Mouse (Mus musculus) midbrain, embryonic 11.5 days (tissue): Measurements from ENCODE around the gene Ripk3. TPM values are rescaled to one million over a fixed set of nuclear protein-coding genes. Genes with fewer than 3 reads are reported as not detected.
"Not testable (repeated sequence)": the region's sequence is repeated elsewhere in the genome, so short reads cannot be mapped to it uniquely, and the experiment has no call there.

Experiments used
- ATAC-seq: fragments of 200-750 bp; cut with Nextera tagmentation; 2 replicates; pipeline ENCODE4 v1.8.0; 2017; ENCODE audit warnings: moderate TSS enrichment, moderate library complexity; ENCODE audit not compliant: low FRiP score
- DNase-seq: peaks from one replicate; pipeline ENCODE4 v3.0.0; 2015; ENCODE audit warnings: low spot score; ENCODE audit errors: missing footprints
- H3K27ac ChIP-seq: fragments of 300-500 bp; sonication (generic); 2 replicates; pipeline ENCODE4 v1.5.1; 2014; ENCODE audit warnings: low read depth, low read length
- H3K27me3 ChIP-seq: fragments of 300-500 bp; sonication (generic); 2 replicates; pipeline ENCODE4 v1.6.1; 2014; ENCODE audit warnings: mild to moderate bottlenecking, low read length, moderate library complexity, mixed read lengths; ENCODE audit not compliant: control insufficient read depth, insufficient read depth
- H3K36me3 ChIP-seq: fragments of 300-500 bp; sonication (generic); 2 replicates; pipeline ENCODE4 v1.6.1; 2014; ENCODE audit warnings: mild to moderate bottlenecking, low read length, moderate library complexity, mixed read lengths; ENCODE audit not compliant: control insufficient read depth, insufficient read depth
- H3K4me1 ChIP-seq: fragments of 300-500 bp; sonication (generic); 2 replicates; pipeline ENCODE4 v1.6.1; 2014; ENCODE audit warnings: low read length; ENCODE audit not compliant: control insufficient read depth, insufficient read depth
- H3K4me2 ChIP-seq: fragments of 300-500 bp; sonication (generic); 2 replicates; pipeline ENCODE4 v1.6.1; 2014; ENCODE audit warnings: mild to moderate bottlenecking, moderate library complexity
- H3K4me3 ChIP-seq: fragments of 300-500 bp; sonication (generic); 2 replicates; pipeline ENCODE4 v1.5.1; 2014; ENCODE audit warnings: low read depth, low read length
- H3K9ac ChIP-seq: fragments of 300-500 bp; sonication (generic); 2 replicates; pipeline ENCODE4 v1.6.1; 2014; ENCODE audit warnings: low read length
- H3K9me3 ChIP-seq: fragments of 300-500 bp; sonication (generic); 2 replicates; pipeline ENCODE4 v1.6.1; 2016; ENCODE audit warnings: low read length; ENCODE audit not compliant: control insufficient read depth
- WGBS: fragments of 180-500 bp; shearing (Covaris S2); extraction: QIAGEN DNeasy Blood & Tissue Kit; methylation state at CpG from one replicate; pipeline ENCODE4 v1.1.7; 2014; 5-methylcytosine and 5-hydroxymethylcytosine counted together
- polyA plus RNA-seq: library from polyadenylated mRNA; unstranded; fragments of >200 nt; fragmentation: Nextera tagmentation; extraction: Ambion mirVana; gene quantifications from 2 replicates; pipeline ENCODE4 v1.2.1, GENCODE M21; 2014

Ripk3 gene
- polyA plus RNA-seq, 1 experiment from 2014 or later = 4.0 TPM

DNA sequence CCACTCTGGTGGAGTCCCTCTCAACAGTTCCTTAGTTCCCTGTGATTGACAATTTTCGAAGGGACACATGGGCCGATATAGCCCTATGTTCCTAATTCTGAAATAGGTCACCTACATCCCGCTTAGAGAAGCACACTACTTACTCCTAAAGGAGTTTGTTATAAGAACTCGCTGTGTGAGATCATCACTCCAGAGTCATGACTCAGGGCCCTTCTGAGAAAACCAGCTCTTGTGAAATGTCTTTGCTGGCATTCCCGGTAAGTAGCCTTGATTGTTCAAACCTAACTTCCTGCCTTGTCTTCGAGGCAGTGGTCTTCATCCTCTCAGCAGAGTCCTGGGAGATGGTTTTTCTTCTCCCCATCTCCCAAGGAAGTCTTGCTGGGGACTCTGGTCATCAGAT lies 20.1 kb downstream of the Ripk3 start:
- Histone ChIP-seq H3K9ac (no peak overlapping the region), H3K4me3 (no peak overlapping the region), H3K4me2 (no peak overlapping the region), H3K9me3 (no peaks in the 10 kb centered on the region), H3K27ac (no peak overlapping the region), H3K27me3 (peaks cover 31% of the 10 kb centered on the region), H3K36me3 (no peaks in the 10 kb centered on the region), H3K4me1 (peaks cover 7% of the 10 kb centered on the region; the same call in 1 of the 2 replicates)
- ATAC-seq (0 out of 2 replicates have a peak, but pooled peaks have one; percentile 7), DNase-seq (no peak)
- 89% methylated on average over 6 of the region's 6 CpGs for WGBS

DNA sequence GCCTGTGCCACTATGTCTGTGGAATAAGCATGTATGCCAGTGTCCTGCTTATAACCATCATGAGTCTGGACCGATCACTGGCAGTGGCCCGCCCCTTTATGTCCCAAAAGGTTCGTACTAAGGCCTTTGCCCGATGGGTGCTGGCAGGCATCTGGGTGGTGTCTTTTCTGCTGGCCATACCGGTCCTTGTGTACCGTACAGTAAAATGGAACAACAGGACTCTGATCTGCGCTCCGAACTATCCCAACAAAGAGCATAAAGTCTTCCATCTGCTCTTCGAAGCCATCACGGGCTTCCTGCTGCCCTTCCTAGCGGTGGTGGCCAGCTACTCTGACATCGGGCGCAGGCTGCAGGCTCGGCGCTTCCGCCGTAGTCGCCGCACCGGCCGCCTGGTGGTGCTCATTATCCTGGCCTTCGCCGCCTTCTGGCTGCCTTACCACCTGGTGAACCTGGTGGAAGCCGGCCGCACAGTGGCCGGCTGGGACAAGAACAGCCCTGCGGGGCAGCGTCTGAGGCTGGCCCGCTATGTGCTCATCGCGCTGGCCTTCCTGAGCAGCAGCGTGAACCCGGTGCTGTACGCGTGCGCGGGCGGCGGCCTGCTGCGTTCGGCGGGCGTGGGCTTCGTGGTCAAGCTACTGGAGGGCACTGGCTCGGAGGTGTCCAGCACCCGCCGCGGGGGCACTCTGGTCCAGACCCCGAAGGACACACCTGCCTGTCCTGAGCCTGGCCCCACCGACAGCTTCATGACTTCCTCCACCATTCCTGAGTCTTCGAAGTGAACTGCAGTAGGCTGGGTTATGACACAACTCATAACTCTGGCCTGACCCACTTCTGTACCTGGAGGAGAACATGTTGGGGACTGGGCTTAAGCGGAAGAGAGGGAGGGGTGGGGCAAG lies 20.9 kb downstream of the Ripk3 start:
- Histone ChIP-seq H3K4me1 (peaks cover 7% of the 10 kb centered on the region; the same call in 1 of the 2 replicates), H3K9ac (peak overlapping the region; percentile 60), H3K36me3 (no peaks in the 10 kb centered on the region), H3K27ac (no peak overlapping the region), H3K27me3 (peaks cover 37% of the 10 kb centered on the region), H3K4me2 (peak overlapping the region; percentile 70), H3K4me3 (peak overlapping the region; percentile 33), H3K9me3 (no peaks in the 10 kb centered on the region)
- peak; percentile 69; the same call in 1 of the 2 replicates for ATAC-seq
- peak; percentile 92 for DNase-seq
- 12% methylated on average over 52 of the region's 52 CpGs for WGBS

DNA sequence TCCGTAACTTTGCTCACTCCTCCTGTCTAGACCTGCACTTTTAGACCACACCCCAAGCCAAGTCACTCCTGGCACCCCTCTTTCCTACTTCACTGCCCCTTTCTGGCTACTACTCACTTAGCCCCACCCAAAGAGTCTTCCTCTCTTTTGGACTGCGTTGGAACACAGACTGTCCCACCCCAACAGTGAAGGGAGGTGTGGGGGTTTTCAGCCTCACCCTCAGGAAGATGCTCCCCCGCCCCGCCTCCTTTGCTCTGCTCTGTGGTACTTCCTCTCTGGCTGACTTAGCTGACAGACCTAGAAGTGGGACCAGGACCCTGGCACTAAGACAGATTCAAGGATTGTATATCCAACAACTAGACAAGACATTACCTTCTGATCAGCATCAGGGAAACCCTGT lies 23.0 kb downstream of the Ripk3 start, which contains the start of gene Ltb4r1:
Gene Ltb4r1, plus strand, starts transcription at position 267 of the 400 bp plus-strand sequence.
- Histone ChIP-seq H3K4me2 (no peak within 1 kb of the TSS), H3K9ac (no peak within 1 kb of the TSS), H3K36me3 (no peaks in the 10 kb centered on the region), H3K4me3 (no peak within 1 kb of the TSS), H3K9me3 (no peaks in the 10 kb centered on the region), H3K27me3 (peaks cover 58% of the 10 kb centered on the region), H3K4me1 (peaks cover 15% of the 10 kb centered on the region; the same call in 1 of the 2 replicates), H3K27ac (no peak within 1 kb of the TSS)
- 77% methylated on average over 4 of the region's 4 CpGs for WGBS
- ATAC-seq (no peak), DNase-seq (no peak)

DNA sequence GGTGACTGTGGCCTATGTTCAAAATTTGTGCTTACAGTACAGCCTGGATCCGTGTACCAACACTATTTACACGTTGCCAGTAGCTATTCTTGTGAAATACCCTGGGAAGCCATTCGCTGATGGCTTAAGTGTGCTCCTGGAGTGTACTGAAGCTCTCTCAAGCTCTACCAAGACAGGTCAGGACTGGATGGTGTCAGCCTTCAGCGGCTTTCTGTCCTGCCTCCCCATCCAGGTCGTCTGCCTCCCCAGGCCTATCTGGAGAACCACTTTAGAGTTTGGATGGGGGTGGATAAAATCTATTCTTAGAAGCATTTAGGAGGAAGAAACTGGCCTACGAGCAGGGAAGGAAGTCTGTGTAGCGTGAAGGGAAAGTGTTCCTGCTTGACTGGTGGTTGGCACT lies 25.5 kb downstream of the Ripk3 start:
- Histone ChIP-seq H3K27ac (no peak overlapping the region), H3K4me1 (peaks cover 15% of the 10 kb centered on the region; the same call in 1 of the 2 replicates), H3K4me2 (no peak overlapping the region), H3K27me3 (peaks cover 55% of the 10 kb centered on the region), H3K9me3 (no peaks in the 10 kb centered on the region), H3K36me3 (no peaks in the 10 kb centered on the region), H3K9ac (no peak overlapping the region), H3K4me3 (no peak overlapping the region)
- 65% methylated on average over 7 of the region's 7 CpGs for WGBS
- ATAC-seq (no peak), DNase-seq (no peak)

DNA sequence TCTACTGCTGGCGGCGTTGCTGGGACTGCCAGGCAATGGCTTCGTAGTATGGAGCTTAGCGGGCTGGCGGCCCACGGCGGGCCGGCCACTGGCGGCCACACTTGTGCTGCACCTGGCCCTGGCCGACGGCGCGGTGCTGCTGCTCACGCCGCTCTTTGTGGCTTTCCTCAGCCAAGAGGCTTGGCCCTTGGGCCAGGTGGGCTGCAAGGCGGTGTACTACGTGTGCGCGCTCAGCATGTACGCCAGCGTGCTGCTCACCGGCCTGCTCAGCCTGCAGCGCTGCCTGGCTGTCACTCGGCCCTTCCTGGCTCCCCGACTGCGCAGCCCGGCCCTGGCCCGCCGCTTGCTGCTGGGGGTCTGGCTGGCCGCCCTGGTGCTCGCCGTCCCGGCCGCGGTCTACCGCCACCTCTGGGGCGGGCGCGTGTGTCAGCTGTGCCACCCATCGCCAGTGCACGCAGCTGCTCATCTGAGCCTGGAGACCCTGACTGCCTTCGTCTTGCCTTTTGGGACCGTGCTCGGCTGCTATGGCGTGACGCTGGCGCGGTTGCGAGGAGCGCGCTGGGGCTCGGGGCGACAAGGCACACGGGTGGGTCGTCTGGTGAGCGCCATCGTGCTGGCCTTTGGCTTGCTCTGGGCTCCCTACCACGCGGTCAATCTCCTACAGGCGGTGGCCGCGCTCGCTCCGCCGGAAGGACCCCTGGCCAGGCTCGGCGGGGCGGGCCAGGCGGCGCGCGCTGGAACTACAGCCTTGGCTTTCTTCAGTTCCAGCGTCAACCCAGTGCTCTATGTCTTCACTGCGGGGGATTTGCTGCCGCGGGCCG lies 26.5 kb downstream of the Ripk3 start:
- Histone ChIP-seq H3K4me1 (peaks cover 7% of the 10 kb centered on the region; the same call in 1 of the 2 replicates), H3K4me2 (peak overlapping the region; percentile 88), H3K27me3 (peaks cover 47% of the 10 kb centered on the region), H3K9me3 (no peaks in the 10 kb centered on the region), H3K4me3 (peak overlapping the region; percentile 47), H3K27ac (no peak overlapping the region), H3K9ac (peak overlapping the region; percentile 67), H3K36me3 (no peaks in the 10 kb centered on the region)
- DNase-seq (peak; percentile 97), ATAC-seq (peak; percentile 75)
- WGBS = under 1% methylated on average over 65 of the region's 77 CpGs

DNA sequence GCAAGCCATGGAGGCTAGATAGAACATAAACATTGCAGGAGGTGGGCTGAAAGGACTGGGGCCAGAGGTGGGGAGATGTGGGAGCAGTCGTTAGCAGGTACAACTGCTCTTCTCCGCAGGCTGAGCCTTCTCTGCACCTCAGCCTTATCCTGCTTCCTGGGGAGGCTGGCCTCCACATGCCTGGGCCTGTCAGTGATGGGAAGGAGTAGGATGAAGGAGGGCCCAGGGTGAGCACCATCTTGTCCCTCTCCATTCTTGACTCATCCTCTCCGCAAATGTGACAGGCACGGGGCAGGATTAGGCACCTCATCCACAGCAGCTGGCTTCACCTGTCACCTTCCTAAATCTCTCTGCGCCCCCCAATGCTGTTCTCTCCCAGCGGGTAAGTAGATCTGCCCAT lies 27.5 kb downstream of the Ripk3 start, which contains the start of gene Ltb4r2:
Gene Ltb4r2, plus strand, starts transcription at position 266 of the 400 bp plus-strand sequence.
- Histone ChIP-seq H3K27ac (no peak within 1 kb of the TSS), H3K27me3 (peaks cover 39% of the 10 kb centered on the region)

DNA sequence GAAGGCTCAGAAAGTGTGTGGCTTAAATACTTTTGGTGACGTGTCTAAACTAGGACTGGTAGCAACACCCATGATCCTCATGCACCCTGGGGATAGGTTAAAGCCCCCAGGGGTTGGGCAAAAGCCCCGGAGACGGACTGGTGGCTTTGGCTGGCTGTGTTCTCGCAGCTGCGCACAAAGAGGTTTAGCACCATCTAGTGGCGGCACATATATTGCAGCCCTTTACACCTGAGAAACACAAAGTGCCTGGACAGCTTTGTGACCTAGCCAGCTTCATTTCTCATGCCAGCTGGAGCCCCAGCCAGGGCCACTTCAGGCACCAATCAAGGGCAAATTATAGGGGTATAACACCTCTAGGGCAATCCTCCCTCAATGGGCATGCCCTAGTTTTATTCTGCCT lies 28.5 kb downstream of the Ripk3 start:
- not testable (repeated sequence) for H3K4me3 ChIP-seq, H3K27ac ChIP-seq, H3K4me1 ChIP-seq, H3K9me3 ChIP-seq, H3K36me3 ChIP-seq, H3K9ac ChIP-seq
- ATAC-seq = peak; percentile 38; the same call in 1 of the 2 replicates
- WGBS = 3% methylated on average over 6 of the region's 6 CpGs
- Histone ChIP-seq H3K4me2 (peak overlapping the region; percentile 15; the same call in 1 of the 2 replicates), H3K27me3 (peaks cover 38% of the 10 kb centered on the region)
- DNase-seq = peak; percentile 98

More for the DNA sequence above, 27.5 kb downstream of the Ripk3 start, which contains the start of gene Ltb4r2:
- H3K4me1 ChIP-seq = peaks cover 7% of the 10 kb centered on the region; the same call in 1 of the 2 replicates
- DNase-seq = no peak
- no peak for ATAC-seq
- 72% methylated on average over 6 of the region's 6 CpGs for WGBS
- H3K9me3 ChIP-seq = no peaks in the 10 kb centered on the region
- H3K36me3 ChIP-seq = no peaks in the 10 kb centered on the region
- peak within 1 kb of the TSS; percentile 88 for H3K4me2 ChIP-seq
- peak within 1 kb of the TSS; percentile 67 for H3K9ac ChIP-seq
- peak within 1 kb of the TSS; percentile 47 for H3K4me3 ChIP-seq

DNA sequence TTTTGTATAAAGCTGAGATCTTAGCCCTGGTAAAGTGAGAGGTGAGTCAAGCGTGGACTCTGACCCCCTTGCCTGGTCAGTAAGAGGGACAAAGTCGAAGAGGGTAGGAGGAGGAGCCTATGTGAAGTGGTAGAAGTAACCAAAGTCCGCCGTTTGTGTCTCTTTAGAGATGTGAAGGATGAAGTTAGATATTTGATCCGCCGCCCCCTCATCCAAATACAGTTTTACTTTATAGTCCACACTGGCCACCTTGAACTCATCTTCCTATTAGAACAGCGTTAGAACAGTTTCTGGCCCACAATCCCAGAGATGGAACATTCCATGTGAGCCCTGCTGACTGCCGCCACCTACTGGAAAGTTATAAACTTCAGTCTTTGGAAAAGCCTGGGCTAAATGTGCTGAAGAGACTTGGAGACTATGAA lies 30.3 kb downstream of the Ripk3 start, which contains the start of gene Cideb:
Gene Cideb, minus strand, starts transcription at position 96 of the 422 bp plus-strand sequence.
- Histone ChIP-seq H3K4me1 (peaks cover 7% of the 10 kb centered on the region; the same call in 1 of the 2 replicates), H3K9me3 (no peaks in the 10 kb centered on the region), H3K27me3 (peaks cover 29% of the 10 kb centered on the region), H3K4me2 (no peak within 1 kb of the TSS), H3K27ac (no peak within 1 kb of the TSS), H3K36me3 (peaks cover 7% of the 10 kb centered on the region), H3K9ac (no peak within 1 kb of the TSS), H3K4me3 (no peak within 1 kb of the TSS)
- ATAC-seq (no peak), DNase-seq (peak; percentile 93)
- 21% methylated on average over 8 of the region's 8 CpGs for WGBS
